8 mouse cellular contexts compared by ENCODE assay signal in genomic region chr3:157567566-157568132, GRCm38 (mm10). TPM values are rescaled to one million over a fixed set of nuclear protein-coding genes. Genes with fewer than 3 reads are reported as not detected.
DNase-seq lines count a peak whose midpoint lies in the region; ATAC-seq and TF ChIP-seq lines count a peak whose summit lies in the region.

No protein-coding gene starts in this region.

- no peaks in the 10 kb centered on the region for H3K36me3 ChIP-seq in heart, embryonic 12.5 days
- no peaks in the 10 kb centered on the region for H3K36me3 ChIP-seq in ES-Bruce4 (ENCODE audit: control insufficient read depth, insufficient read depth, low read length, poor library complexity, severe bottlenecking)
- H3K36me3 ChIP-seq in embryonic facial prominence, embryonic 13.5 days, result no peaks in the 10 kb centered on the region
- H3K36me3 ChIP-seq in intestine, postnatal 0 days (ENCODE audit: control insufficient read depth, insufficient read depth), result no peaks in the 10 kb centered on the region
- H3K36me3 ChIP-seq in midbrain, embryonic 11.5 days (ENCODE audit: control insufficient read depth, insufficient read depth, low read length), result no peaks in the 10 kb centered on the region

- no peak overlapping the region for H3K27ac ChIP-seq in heart, embryonic 12.5 days (ENCODE audit: poor library complexity, severe bottlenecking)
- H3K27ac ChIP-seq in ES-Bruce4 (ENCODE audit: insufficient read depth, low read length), result no peak overlapping the region
- no peak overlapping the region for H3K27ac ChIP-seq in embryonic facial prominence, embryonic 13.5 days
- H3K27ac ChIP-seq in intestine, postnatal 0 days (ENCODE audit: low read depth, low read length), result no peak overlapping the region
- H3K27ac ChIP-seq in midbrain, embryonic 11.5 days (ENCODE audit: low read depth, low read length), result no peak overlapping the region

- peaks cover 14% of the 10 kb centered on the region for H3K4me1 ChIP-seq in heart, embryonic 12.5 days (replicated peaks)
- no peaks in the 10 kb centered on the region for H3K4me1 ChIP-seq in ES-Bruce4 (ENCODE audit: control insufficient read depth, insufficient read depth, low read length)
- H3K4me1 ChIP-seq in embryonic facial prominence, embryonic 13.5 days, result peaks cover 16% of the 10 kb centered on the region
- no peaks in the 10 kb centered on the region for H3K4me1 ChIP-seq in intestine, postnatal 0 days (replicated peaks; ENCODE audit: control insufficient read depth, insufficient read depth, low read length)
- peaks cover 12% of the 10 kb centered on the region for H3K4me1 ChIP-seq in midbrain, embryonic 11.5 days (ENCODE audit: control insufficient read depth, insufficient read depth, low read length)

- peak overlapping the region; percentile 57; the same call in 1 of the 2 replicates for H3K9ac ChIP-seq in heart, embryonic 12.5 days
- 0 out of 2 replicates have a peak overlapping the region, but pooled peaks have one; percentile 15 for H3K9ac ChIP-seq in ES-Bruce4 (ENCODE audit: low read depth, poor library complexity, severe bottlenecking)
- peak overlapping the region; percentile 67 for H3K9ac ChIP-seq in embryonic facial prominence, embryonic 13.5 days
- H3K9ac ChIP-seq in intestine, postnatal 0 days (ENCODE audit: low read depth, low read length), result 0 out of 2 replicates have a peak overlapping the region, but pooled peaks have one; percentile 17
- no peak overlapping the region for H3K9ac ChIP-seq in midbrain, embryonic 11.5 days (ENCODE audit: low read length)

- WGBS in heart, embryonic 12.5 days, result 3% methylated on average over 34 of the region's 34 CpGs
- 2% methylated on average over 34 of the region's 34 CpGs for WGBS in embryonic facial prominence, embryonic 13.5 days
- WGBS in intestine, postnatal 0 days, result 4% methylated on average over 34 of the region's 34 CpGs
- 3% methylated on average over 34 of the region's 34 CpGs for WGBS in midbrain, embryonic 11.5 days

- no peak for TF ChIP-seq EP300 in ES-Bruce4 (IDR thresholded peaks at IDR 0.05; ENCODE audit: insufficient read depth, low read depth, low read length)

- no peak for TF ChIP-seq CTCF in ES-Bruce4 (IDR thresholded peaks at IDR 0.05; ENCODE audit: low read depth, low read length)
- TF ChIP-seq CTCF in intestine, postnatal 0 days (IDR thresholded peaks at IDR 0.05; ENCODE audit: low read depth), result no peak

- peaks cover 52% of the 10 kb centered on the region for H3K27me3 ChIP-seq in heart, embryonic 12.5 days (replicated peaks)
- H3K27me3 ChIP-seq in ES-Bruce4 (ENCODE audit: control insufficient read depth, insufficient read depth, low read length, poor library complexity, severe bottlenecking), result peaks cover 3% of the 10 kb centered on the region; the same call in 1 of the 2 replicates
- peaks cover 46% of the 10 kb centered on the region for H3K27me3 ChIP-seq in embryonic facial prominence, embryonic 13.5 days
- H3K27me3 ChIP-seq in intestine, postnatal 0 days (replicated peaks; ENCODE audit: control insufficient read depth, insufficient read depth, low read length), result peaks cover 25% of the 10 kb centered on the region
- H3K27me3 ChIP-seq in midbrain, embryonic 11.5 days (ENCODE audit: control insufficient read depth, insufficient read depth, low read length), result peaks cover 29% of the 10 kb centered on the region

- no peak for TF ChIP-seq POLR2A in ES-Bruce4 (IDR thresholded peaks at IDR 0.05; ENCODE audit: insufficient read depth, low read length)

- ATAC-seq in heart, embryonic 12.5 days (ENCODE audit: insufficient number of reproducible peaks, low FRiP score), result no peak; the same call in 1 of the 2 replicates
- ATAC-seq in embryonic facial prominence, embryonic 13.5 days (ENCODE audit: insufficient number of reproducible peaks, insufficient read depth, low FRiP score, low TSS enrichment, low read depth), result 0 out of 2 replicates have a peak, but pooled peaks have one; percentile 27
- ATAC-seq in intestine, postnatal 0 days, result no peak
- no peak; the same call in 1 of the 2 replicates for ATAC-seq in midbrain, embryonic 11.5 days (ENCODE audit: low FRiP score)

- H3K4me2 ChIP-seq in heart, embryonic 12.5 days, result peak overlapping the region; percentile 87
- H3K4me2 ChIP-seq in embryonic facial prominence, embryonic 13.5 days, result peak overlapping the region; percentile 99
- H3K4me2 ChIP-seq in intestine, postnatal 0 days (replicated peaks; ENCODE audit: low read depth), result peak overlapping the region; percentile 73
- H3K4me2 ChIP-seq in midbrain, embryonic 11.5 days, result peak overlapping the region; percentile 62

- no peak for DNase-seq in heart, adult 8-10 months (ENCODE audit: low spot score)
- DNase-seq in midbrain, embryonic 11.5 days (ENCODE audit: low spot score, missing footprints), result peak; percentile 87
- DNase-seq in spleen, postnatal 14 days (ENCODE audit: low spot score in 2 of 2), result no peak
- no peak for DNase-seq in cerebellum, postnatal 10 days

- H3K4me3 ChIP-seq in heart, embryonic 12.5 days, result peak overlapping the region; percentile 50
- peak overlapping the region; percentile 63 for H3K4me3 ChIP-seq in ES-Bruce4 (ENCODE audit: low read depth, low read length)
- peak overlapping the region; percentile 57 for H3K4me3 ChIP-seq in embryonic facial prominence, embryonic 13.5 days
- H3K4me3 ChIP-seq in intestine, postnatal 0 days (ENCODE audit: low read depth, low read length), result peak overlapping the region; percentile 44
- peak overlapping the region; percentile 33 for H3K4me3 ChIP-seq in midbrain, embryonic 11.5 days (ENCODE audit: low read depth, low read length)

- H3K9me3 ChIP-seq in heart, embryonic 12.5 days (replicated peaks), result no peaks in the 10 kb centered on the region
- H3K9me3 ChIP-seq in ES-Bruce4 (replicated peaks; ENCODE audit: control insufficient read depth, insufficient read depth, low read length, poor library complexity, severe bottlenecking), result no peaks in the 10 kb centered on the region
- no peaks in the 10 kb centered on the region for H3K9me3 ChIP-seq in embryonic facial prominence, embryonic 13.5 days
- no peaks in the 10 kb centered on the region for H3K9me3 ChIP-seq in intestine, postnatal 0 days (ENCODE audit: control insufficient read depth)
- no peaks in the 10 kb centered on the region for H3K9me3 ChIP-seq in midbrain, embryonic 11.5 days (ENCODE audit: control insufficient read depth, low read length)

RNA-seq across cellular contexts. Expression of gene Ptger3, which starts 1.0 kb away (rescaled TPM):
- polyA plus RNA-seq in heart, embryonic 12.5 days (2016; fragmentation: Nextera tagmentation; extraction: Ambion mirVana), result 1.8 and 2.0 TPM in 2 replicates
- total RNA-seq in heart, adult 8-10 months (2022), result under 1 TPM; 0.22 to 0.34 (median 0.28) TPM
- 0.32 TPM in 1 of 2 replicates, not detected in the other for polyA plus RNA-seq in ES-Bruce4 (2011; ENCODE audit: insufficient read depth, insufficient read length, low read depth, missing spikeins)
- polyA plus RNA-seq in embryonic facial prominence, embryonic 13.5 days (2015; fragmentation: Nextera tagmentation; extraction: Ambion mirVana), result 6.6 and 8.4 TPM in 2 replicates
- 8.6 and 8.7 TPM in 2 replicates for polyA plus RNA-seq in intestine, postnatal 0 days (2015; fragmentation: Nextera tagmentation; extraction: Ambion mirVana)
- polyA plus RNA-seq in midbrain, embryonic 11.5 days (2014; fragmentation: Nextera tagmentation; extraction: Ambion mirVana), result 0.85 and 1.6 TPM in 2 replicates

RNA-seq across cellular contexts. Expression of gene Zranb2, which starts 33.7 kb away (rescaled TPM):
- polyA plus RNA-seq in heart, embryonic 12.5 days (2016; fragmentation: Nextera tagmentation; extraction: Ambion mirVana), result 88.5 and 89.7 TPM in 2 replicates
- total RNA-seq in heart, adult 8-10 months (2022), result 10 to 100 TPM; 38.5 to 46.6 (median 41.1) TPM
- 234 and 237 TPM in 2 replicates for polyA plus RNA-seq in ES-Bruce4 (2011; ENCODE audit: insufficient read depth, insufficient read length, low read depth, missing spikeins)
- 118 and 123 TPM in 2 replicates for polyA plus RNA-seq in embryonic facial prominence, embryonic 13.5 days (2015; fragmentation: Nextera tagmentation; extraction: Ambion mirVana)
- polyA plus RNA-seq in intestine, postnatal 0 days (2015; fragmentation: Nextera tagmentation; extraction: Ambion mirVana), result 51.6 and 53.3 TPM in 2 replicates
- polyA plus RNA-seq in midbrain, embryonic 11.5 days (2014; fragmentation: Nextera tagmentation; extraction: Ambion mirVana), result 170 and 182 TPM in 2 replicates
